Mouse (Mus musculus) gastrocnemius, adult 8-10 months (tissue): ENCODE measurements around the gene Rims4. TPM values are rescaled to one million over a fixed set of nuclear protein-coding genes. Genes with fewer than 3 reads are reported as not detected.

Experiments
- DNase-seq, 2 experiments: peaks; one replicate each; pipeline ENCODE4 v3.0.0; 2022; ENCODE audit warnings: low spot score in 2 of 2
- total RNA-seq, 4 experiments: library from RNA; stranded (reverse); gene quantifications; 2 replicates each; pipeline ENCODE4 v1.2.4; 2022

Gene Rims4
- total RNA-seq, 4 experiments from 2014 or later, result 1.5 to 2.5 (median 1.6) TPM

DNA sequence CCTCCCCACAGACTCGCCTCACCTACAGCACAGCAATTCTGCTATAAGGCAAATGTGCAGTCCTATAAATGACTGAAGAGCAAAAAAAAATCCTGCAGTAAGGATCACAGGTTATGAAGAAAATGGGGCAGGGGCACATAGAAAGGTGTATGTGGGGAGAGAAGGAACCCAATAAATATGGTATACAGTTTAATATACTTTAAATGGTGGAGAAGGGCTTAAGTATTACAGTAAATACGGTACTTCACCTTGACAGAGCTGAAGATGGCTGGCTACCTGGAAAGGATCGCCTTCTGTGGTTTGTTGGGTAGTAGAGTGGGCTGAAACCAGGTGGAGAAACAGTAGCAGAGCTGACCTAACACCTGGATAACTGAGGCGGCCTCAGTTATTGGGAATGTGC, 47.2 kb downstream of the Rims4 start:
- no peak for DNase-seq

DNA sequence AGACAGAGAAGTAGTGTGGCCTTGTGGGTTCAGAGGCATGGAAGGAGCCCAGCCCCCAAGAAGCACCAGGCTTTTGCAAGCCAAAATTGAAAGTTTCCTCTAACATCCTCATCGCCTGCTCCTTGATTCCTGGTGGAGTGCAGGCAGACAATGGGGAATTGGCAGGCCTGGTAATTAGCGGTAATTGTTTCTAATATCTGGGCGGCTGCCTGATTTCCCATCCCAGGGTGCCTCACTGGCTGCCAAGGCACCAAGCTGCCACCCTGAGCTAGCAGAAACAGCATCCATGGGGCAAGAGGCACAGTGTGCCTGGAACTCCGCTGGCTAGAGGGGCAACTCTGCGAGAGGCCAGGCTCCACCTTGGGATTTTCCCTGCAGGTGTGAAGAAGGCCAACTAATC, 48.7 kb downstream of the Rims4 start:
- no peak for DNase-seq

DNA sequence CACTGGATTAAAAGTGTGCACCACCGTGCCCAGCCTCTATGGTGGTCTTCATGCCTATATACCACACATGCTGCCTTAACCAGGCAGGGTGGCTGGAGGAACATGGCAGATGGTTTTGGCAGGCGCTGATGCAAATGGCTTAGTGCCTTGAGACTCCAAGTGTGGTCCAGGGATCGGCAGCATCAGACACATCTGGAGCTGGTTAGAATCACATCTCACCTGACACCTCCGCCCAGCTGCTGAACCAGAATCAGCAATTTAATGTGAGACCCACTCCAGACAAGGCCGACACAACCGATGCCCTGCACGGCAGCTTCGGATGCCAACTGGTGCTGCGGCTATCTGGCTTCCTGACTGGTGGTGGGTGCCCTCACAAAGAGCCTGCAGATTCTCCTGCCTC, 52.4 kb downstream of the Rims4 start:
- no peak for DNase-seq

DNA sequence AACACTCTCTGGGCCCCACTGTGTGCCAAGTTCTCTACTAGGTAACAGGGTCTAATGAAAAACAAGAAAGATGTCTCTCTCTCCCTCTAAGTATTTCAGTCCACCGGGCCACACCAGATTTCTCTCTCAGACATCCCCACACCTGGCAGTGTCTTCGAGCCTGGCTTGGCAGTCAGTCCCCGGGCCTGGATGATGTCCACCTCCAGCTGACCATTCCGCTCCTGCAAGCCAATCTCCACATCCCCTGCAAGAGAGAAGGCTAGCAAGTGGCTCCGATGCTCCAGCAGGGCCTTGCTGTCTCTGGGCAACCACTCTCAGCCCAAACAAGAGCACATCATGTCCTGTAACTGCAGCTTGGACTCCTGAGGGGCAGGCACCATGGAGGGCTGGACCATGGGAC, 53.2 kb downstream of the Rims4 start:
- no peak for DNase-seq

DNA sequence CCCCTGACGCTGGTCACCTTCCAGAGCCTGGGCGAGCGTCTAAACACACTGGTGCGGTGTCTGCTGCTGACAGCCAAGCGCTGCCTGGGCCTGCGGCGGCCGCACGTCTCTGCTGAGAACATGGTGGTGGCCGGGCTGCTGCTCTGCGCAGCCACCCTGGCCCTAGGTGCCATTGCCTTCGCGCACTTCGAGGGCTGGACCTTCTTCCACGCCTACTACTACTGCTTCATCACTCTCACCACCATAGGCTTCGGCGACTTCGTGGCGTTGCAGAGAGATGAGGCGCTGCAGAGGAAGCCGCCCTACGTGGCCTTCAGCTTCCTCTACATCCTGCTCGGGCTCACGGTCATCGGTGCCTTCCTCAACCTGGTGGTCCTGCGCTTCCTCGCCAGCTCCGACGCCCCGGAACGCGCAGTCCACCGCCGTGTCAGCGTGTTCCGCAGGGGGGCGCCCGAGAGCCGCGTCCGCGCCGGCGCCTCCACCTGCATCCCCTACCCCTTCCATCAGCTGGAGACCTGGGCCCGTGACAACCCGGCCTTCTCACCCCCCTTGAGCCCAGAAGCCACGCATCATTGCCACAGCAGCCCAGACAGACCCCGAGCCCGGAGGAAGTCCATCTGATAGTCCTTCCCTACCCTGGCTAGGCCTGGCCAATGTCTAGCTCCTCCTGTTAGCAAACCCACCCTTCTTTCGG, 60.1 kb downstream of the Rims4 start:
- no peak for DNase-seq

DNA sequence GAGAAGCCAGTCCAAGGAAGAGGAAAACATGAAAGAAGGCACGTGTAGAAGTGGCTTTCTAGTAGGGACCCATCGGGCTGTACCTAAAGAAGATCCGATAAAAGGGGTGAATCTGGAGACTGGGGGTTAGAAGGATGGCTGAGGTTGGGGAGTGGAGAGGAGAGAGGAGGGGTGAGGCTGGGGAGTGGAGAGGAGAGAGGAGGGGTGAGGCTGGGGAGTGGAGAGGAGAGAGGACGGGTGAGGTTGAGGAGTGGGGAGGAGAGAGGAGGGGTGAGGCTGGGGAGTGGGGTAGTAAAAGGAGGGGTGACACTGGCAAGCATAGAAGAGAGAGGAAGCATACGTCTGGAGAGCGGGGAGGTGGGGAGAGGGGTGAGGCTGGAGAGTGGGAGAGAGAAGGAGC, 61.2 kb downstream of the Rims4 start:
- DNase-seq, result no peak

DNA sequence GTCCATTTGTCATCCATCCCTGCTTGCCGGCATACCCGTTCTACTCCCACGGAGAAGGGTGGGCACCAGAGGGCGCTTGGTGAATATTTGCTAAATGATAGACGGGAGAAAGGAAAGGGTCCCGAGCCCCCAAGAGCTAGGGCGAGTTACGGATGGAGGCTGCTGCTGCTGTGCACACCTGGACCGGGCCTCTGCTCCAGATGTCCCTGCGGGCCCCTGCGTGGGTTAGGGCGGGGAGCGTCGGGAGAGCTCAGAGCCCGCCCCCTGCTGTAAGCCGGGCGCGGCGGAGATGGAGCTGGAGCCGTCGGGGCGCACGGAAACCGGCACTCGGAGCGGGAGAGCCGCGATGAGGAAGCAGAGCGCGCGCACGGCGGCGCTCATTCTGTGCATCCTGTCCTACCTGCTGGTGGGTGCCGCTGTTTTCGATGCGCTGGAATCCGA, 65.0 kb downstream of the Rims4 start, which contains the start of gene Kcnk15:
Gene Kcnk15 (plus strand): TSS at position 191 of the 441 bp plus-strand sequence.
- DNase-seq, result no peak

DNA sequence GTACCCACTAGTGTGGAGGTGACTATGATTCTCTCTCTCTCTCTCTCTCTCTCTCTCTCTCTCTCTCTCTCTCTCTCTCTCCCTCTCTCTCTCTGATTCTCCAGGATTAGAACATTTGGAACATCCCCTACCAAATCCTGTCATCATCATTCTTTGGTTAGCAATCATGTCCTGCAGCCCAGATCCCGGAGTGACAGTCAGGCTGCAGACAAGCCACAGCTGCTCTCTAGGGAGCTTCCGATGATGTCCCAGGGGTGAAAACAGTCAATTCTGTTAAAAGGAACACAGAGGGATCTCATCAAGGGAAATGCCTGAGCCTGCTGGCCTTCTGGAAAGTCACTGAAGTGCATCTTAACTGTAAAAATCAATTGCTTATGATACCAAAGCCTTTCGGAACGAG, 76.4 kb downstream of the Rims4 start:
- DNase-seq, result no peak

DNA sequence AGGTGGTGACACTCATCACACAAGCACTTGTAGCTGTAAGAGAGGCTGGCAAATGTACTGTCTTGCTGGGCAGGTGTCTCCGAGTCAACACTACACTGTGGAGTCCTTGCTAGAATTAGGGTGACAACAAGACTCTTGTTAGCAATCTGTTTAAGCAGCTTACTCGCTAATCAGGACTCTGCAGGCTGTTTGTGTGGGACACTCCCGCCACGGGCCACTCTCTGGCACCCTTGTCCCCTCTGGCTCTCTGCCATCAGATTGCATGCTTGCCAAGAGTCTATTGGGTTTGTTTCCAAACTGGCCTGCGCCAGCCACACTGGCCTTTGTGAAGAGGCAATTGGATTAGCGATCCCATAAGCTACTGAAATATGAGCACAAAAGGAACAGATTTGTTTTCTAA, 79.0 kb downstream of the Rims4 start:
- no peak for DNase-seq

DNA sequence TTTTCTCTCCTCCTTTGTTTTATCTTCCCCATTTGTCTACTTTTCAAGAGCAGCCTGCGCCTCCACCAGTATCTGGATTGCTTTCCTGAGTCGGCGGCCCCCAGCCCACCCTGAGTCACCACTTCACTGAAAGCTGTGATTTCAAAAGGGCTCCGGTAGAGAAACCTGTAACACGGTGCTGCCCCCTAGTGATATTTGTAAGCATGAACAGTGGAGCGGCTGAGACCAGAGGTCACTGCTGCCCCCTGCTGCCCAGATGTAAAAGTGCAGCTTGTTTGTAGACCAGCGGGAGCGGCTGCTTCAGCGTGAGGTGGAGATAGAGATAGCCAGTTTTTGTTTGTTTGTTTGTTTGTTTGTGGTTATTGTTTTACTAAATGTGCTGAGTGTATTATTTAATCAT, 80.4 kb downstream of the Rims4 start:
- DNase-seq, result peak; percentile 62 to 63

DNA sequence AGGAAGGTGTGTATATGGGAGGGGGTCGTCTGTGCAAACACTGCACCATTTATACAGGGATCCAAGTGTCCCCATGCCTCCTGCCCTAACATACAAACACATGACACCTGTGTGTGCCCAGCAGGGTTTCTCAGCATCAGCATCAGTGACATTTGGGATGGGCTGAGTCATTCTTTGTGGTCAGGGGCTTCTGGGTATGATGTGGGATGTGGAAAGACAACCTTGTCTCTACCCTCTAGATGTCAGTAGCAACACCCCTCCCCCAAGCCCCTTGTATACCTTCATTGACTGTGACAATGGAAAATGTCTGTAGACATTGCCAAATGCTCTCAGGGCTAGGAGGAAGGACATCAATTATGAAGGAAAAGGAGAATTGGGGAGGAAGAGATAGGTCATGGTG, 87.3 kb downstream of the Rims4 start:
- DNase-seq, result no peak

DNA sequence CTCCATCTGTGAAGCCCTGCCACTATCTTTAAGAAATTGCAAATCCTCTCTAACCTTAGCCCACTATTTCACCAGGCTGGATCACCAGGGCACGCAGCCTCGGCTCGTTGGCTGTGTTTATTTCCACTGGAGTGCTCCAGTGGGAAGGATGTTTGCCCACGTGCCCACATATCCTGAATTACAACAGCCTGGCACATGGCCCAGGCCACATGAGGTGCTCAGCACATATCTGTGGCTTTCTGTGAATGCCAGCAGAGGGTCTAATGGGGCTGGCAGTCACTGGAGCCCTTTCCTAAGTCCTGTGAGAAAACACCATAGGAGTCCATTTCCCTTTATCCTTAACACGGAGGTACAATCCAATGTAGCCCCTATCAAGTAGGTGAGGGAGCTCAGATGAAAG, 92.0 kb downstream of the Rims4 start:
- DNase-seq, result no peak

DNA sequence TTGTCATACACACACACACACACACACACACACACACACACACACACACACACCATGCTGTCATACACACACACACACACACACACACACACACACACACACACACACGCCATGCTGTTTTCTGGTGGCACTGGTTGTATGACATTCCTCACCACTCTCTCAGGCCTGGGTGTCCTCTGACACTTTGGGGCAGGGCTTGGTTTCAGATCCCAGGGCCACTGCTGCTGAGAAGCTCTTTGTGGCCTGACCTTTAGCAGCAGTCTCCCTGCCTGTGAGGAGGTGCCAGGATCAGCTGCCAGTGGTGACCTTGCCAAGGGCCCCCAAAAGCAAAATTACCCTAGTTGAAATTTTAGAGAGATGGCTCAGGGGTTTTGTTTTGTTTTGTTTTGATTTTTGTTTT, 92.6 kb downstream of the Rims4 start:
- no peak for DNase-seq

DNA sequence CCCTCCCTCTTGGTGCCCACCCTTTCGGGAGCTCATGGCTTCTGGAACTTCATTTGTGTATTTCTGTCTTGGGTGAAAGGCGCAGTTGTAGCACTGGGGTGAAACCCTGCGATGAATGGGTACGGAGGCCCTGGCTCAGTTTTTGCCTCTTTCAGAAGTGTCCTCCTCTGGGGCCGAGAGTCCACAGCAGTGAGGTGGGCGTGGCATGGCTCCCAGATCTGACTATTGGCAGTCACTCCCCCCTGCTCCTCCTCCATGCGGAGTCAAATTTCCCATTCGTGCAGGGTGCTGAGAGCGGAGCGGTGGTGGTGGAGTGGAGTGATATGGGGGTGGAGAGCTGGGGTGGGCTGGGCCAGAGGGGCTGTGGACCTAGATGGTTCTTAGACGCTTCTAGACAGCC, 94.7 kb downstream of the Rims4 start:
- DNase-seq, result peak; percentile 33 to 47

DNA sequence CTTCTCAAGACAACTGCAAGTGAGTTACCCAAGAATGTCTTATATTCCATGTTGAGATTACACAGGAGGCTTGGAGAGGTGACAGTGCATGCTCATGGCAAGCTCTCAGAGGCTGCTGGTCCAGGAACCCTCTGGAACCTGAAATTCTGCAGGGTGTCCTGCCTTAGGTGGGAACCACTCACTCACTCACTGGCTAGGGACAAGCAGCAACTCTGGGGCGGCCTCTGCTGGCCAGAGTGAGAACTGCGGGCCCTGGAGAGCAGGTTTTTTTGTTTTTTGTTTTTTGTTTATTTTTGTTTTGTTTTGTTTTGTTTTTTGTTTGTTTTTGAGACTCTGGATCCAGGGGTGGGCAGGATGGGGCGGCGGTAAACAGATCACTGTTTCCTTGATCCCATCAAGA, 95.2 kb downstream of the Rims4 start:
- peak in 1 of 2 experiments; percentile 33 for DNase-seq

DNA sequence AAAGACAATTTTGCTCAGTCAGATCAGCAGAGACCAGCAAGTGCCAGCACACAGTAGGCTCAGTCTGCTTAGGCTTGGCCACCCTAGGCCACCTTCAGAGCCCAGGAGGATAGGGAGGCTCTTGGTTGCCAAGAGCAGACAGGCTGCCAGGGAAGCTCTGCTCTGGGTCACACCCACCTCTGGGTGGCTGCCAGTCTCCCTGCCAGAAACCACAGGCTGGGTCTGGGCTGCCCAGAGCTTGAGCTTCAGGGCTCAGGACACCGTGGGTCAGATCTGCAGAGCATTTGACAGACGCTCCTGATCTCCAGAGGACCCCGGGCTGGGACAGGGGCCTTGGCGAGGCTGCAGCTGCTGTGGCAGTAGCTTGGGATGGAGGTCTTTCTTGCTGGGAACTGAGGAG, 97.9 kb downstream of the Rims4 start, which contains the start of gene Ccn5:
Gene Ccn5 (plus strand): TSS at position 255 of the 400 bp plus-strand sequence.
- peak; percentile 84 to 94 for DNase-seq

DNA sequence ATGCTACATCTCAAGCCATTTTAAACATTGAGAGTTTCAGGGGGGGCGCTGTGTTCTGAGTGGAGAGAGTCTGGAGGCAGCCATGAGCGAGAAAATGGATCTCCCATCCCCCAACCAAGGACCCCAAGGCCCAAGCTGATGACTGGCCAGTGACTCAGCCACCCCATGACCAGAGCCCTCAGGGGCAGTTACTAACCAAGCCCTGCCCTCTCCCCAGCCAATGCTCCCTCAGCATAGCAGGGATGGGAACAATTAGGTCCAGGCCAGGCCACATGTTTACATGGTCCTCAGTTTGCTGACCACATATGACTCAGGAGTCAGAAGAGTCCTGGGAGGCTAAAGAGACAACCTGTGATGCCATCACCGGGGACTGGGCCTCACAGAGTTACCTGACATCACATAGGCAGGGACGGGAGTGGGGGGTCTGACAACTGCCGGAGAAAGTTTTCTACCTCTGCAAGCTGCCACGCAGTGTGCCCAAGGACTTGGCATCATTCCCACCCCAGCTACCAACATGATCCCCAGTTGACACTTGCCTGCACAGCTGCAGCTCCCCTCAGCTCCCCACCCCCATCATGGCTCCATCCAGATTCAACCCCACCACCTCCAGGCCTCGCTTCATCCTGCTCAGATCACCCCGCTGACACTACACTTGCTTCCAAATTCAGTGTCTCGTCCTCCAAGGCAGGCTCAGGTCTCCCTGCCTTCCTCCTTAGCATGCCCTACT, 103.6 kb downstream of the Rims4 start:
- no peak for DNase-seq

DNA sequence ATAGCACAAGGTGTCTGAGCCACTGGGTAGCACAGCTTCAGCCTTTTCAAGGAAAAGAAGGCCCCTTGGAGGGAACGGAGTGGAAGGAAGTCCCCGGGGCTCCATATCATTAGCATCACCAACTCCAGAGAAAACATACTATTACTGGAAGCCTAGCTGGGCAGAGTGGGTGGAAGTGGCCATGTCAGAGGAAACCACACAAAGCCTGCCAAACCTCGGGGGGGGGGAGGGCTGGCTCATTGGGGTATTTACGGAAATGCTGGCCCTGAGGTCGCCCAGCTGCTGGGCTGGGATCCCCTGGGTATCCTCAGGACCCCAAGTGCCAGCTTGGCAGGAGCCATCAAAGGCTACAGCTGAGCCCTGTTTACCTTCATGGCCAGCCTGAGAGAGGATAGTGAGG, 105.4 kb downstream of the Rims4 start:
- no peak for DNase-seq

Other genes with a start within 250 kb of the Rims4 start
- gene Ada, start 168.4 kb downstream of the Rims4 start, total RNA-seq, result 1 to 10 TPM in 1 of 4 experiments, under 1 TPM in 2, not detected in 1; 0.34 to 1.2 (median 0.62) TPM
- gene Ccn5, start 97.8 kb downstream of the Rims4 start, total RNA-seq, result 1 to 10 TPM in 2 of 4 experiments, under 1 TPM in 1, not detected in 1; 0.75 to 1.4 (median 1.3) TPM
- gene Kcnk15, start 65.0 kb downstream of the Rims4 start, total RNA-seq, result not detected
- gene Ywhab, start 76.3 kb upstream of the Rims4 start, total RNA-seq, result 10 to 100 TPM; 39.0 to 41.5 (median 39.9) TPM
- under 1 TPM in 1 of 4 experiments, not detected in 3; 0.31 TPM for gene Pabpc1l, start 106.8 kb upstream of the Rims4 start, total RNA-seq
- 1 to 10 TPM; 6.2 to 8.5 (median 7.2) TPM for gene Stk4, start 151.6 kb upstream of the Rims4 start, total RNA-seq
- gene Tomm34, start 152.5 kb upstream of the Rims4 start, total RNA-seq, result 10 to 100 TPM; 12.7 to 15.9 (median 13.6) TPM